Mouse (Mus musculus) granulocyte monocyte progenitor cell, adult 5-6 weeks (primary cell): ENCODE measurements around the gene Slc36a1. TPM values are rescaled to one million over a fixed set of nuclear protein-coding genes. Genes with fewer than 3 reads are reported as not detected.

Source experiments
- ATAC-seq: replicated peaks from 2 replicates; pipeline ENCODE4 v1.8.0; 2016; ENCODE audit warnings: mild to moderate bottlenecking, moderate TSS enrichment, inconsistent platforms; ENCODE audit not compliant: poor library complexity, severe bottlenecking
- total RNA-seq, 2 experiments: library from RNA; stranded (forward) in 1 of 2; stranded (reverse) in 1 of 2; fragments of 200-712, 200-1000 nt in 1 of 2; fragments of >200 nt in 1 of 2; fragmentation: Nextera tagmentation in 1 of 2; gene quantifications; 2 replicates each; pipeline ENCODE4 v1.2.3; 2014 to 2017

Slc36a1 gene
- total RNA-seq, 2 experiments from 2014 or later: 12.9 to 52.6 TPM

DNA sequence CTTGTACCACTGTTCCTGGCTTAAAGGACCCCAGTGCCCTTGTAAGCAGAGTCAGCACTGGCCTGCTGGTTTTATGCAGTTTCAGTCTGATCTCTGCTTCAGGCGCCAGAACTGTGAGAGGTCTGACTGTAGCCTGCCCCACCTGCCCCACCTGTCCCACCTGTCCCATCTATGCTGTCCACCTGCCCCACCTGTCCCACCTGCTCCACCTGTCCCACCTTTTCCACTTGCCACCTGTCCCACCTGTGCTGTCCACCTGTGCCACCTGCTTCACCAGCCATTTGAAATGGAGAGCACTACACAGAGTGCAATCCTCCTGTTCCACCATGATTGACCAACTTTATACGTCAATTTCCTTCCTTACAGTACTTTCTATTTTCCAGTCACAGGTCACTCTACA, 60.2 kb downstream of the Slc36a1 start:
- ATAC-seq: no peak

DNA sequence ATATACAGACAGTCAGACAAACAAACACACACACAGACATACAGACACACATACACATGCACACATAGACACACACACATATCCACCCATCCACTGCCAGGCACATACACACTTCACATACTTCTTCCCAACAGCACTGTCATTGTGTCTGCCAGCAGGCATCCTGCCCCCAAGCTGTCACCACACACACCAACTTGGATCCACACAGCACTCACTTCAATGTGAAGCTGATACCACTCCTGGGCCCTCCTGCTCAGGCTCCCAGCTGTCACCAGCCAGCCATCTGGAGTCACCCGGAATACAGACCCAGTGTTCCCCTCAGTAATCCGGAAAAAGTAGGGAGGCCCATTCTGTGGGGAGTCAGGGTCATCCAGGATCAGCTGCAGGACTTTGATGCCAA, 61.5 kb downstream of the Slc36a1 start:
- no peak for ATAC-seq

DNA sequence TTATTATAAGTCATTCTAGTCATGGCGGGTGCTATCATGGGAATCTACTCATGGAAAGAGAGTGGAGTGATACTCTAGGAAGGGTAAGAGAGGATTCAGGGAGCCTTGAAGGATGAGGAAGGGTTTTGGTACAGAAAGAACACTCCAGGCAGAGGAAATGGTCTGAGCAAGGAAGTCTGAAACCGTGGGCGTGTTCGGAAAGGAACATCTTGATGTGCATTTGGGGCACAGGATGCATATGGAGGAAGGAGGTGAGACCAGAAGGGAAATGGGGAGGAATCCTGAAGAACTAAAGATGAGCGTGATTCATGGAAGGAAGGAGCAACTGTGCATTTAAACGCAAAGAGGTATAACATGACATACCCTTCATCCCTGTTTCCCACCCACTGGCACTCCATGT, 64.4 kb downstream of the Slc36a1 start:
- ATAC-seq: no peak

DNA sequence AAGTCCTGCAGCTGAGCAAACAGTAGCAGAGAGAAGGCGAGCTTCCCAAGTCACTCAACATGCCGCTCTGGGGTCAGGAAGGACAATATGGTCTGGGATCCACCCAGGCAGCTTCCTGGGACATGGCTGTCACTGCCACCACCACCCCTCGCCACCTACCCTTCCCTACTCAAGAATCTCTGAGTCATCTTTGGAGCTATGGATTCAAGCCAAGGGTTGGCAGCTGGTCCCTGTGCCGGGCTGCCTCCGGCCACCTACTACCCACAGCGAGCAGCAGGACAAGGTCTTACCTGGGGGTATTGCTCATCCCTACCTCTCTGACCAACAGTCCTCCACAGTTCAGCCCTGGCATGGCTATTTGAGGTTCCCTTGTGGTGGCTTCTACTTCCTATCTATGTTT, 70.6 kb downstream of the Slc36a1 start:
- no peak for ATAC-seq

Other genes starting within 250 kb of the Slc36a1 start
- 27.7 and 48.9 TPM in 2 replicates for gene Tnip1, start 241.4 kb upstream of the Slc36a1 start, total RNA-seq (2014; fragmentation: Nextera tagmentation)
- 25.3 and 28.0 TPM in 2 replicates for gene Tnip1, start 241.4 kb upstream of the Slc36a1 start, total RNA-seq (2017)
- 61.0 and 65.6 TPM in 2 replicates for gene Anxa6, start 170.9 kb upstream of the Slc36a1 start, total RNA-seq (2014; fragmentation: Nextera tagmentation)
- 70.8 and 77.7 TPM in 2 replicates for gene Anxa6, start 170.9 kb upstream of the Slc36a1 start, total RNA-seq (2017)
- gene Ccdc69, start 126.2 kb upstream of the Slc36a1 start, total RNA-seq (2014; fragmentation: Nextera tagmentation): 16.8 and 18.9 TPM in 2 replicates
- gene Ccdc69, start 126.2 kb upstream of the Slc36a1 start, total RNA-seq (2017): 21.1 and 22.7 TPM in 2 replicates
- 84.3 and 86.4 TPM in 2 replicates for gene Gm2a, start 106.2 kb upstream of the Slc36a1 start, total RNA-seq (2014; fragmentation: Nextera tagmentation)
- gene Gm2a, start 106.2 kb upstream of the Slc36a1 start, total RNA-seq (2017): 61.3 and 72.4 TPM in 2 replicates
- not detected in 2 replicates for gene Slc36a3, start 52.6 kb upstream of the Slc36a1 start, total RNA-seq (2014; fragmentation: Nextera tagmentation)
- gene Slc36a3, start 52.6 kb upstream of the Slc36a1 start, total RNA-seq (2017): not detected in 2 replicates
- 6.5 and 7.6 TPM in 2 replicates for gene Slc36a2, start 19.3 kb upstream of the Slc36a1 start, total RNA-seq (2014; fragmentation: Nextera tagmentation)
- 1.9 and 2.8 TPM in 2 replicates for gene Slc36a2, start 19.3 kb upstream of the Slc36a1 start, total RNA-seq (2017)
- not detected in 2 replicates for gene Fat2, start 132.2 kb downstream of the Slc36a1 start, total RNA-seq (2014; fragmentation: Nextera tagmentation)
- not detected in 2 replicates for gene Fat2, start 132.2 kb downstream of the Slc36a1 start, total RNA-seq (2017)
- gene Sparc, start 218.8 kb downstream of the Slc36a1 start, total RNA-seq (2014; fragmentation: Nextera tagmentation): not detected in 2 replicates
- gene Sparc, start 218.8 kb downstream of the Slc36a1 start, total RNA-seq (2017): 0.31 TPM in 1 of 2 replicates, not detected in the other